Mouse (Mus musculus) liver, adult 2 months (tissue): Measurements from ENCODE around the gene Gm11549. TPM values are rescaled to one million over a fixed set of nuclear protein-coding genes. Genes with fewer than 3 reads are reported as not detected.
A peak's percentile ranks its signal among the peaks of the same experiment; 100 is the strongest.

Experiments used
- DNase-seq: peaks from one replicate; pipeline ENCODE4 v3.0.0-alpha.2; 2011; ENCODE audit warnings: low read depth, low spot score; ENCODE audit errors: extremely low read depth
- H3K27ac ChIP-seq: fragments of 200-500 bp; replicated peaks from 2 replicates; pipeline ENCODE4 v1.5.1; 2012; ENCODE audit warnings: low read depth, mild to moderate bottlenecking, control low read depth, inconsistent platforms, low read length; ENCODE audit not compliant: insufficient read depth
- H3K27me3 ChIP-seq: fragments of 200-500 bp; 2 replicates; pipeline ENCODE4 v1.6.1; 2012; ENCODE audit warnings: mild to moderate bottlenecking, moderate library complexity, low read length, inconsistent platforms; ENCODE audit not compliant: control insufficient read depth, insufficient read depth
- H3K36me3 ChIP-seq: fragments of 200-500 bp; 2 replicates; pipeline ENCODE4 v1.6.1; 2012; ENCODE audit warnings: low read length, inconsistent platforms; ENCODE audit not compliant: control insufficient read depth, insufficient read depth
- H3K4me1 ChIP-seq: fragments of 200-500 bp; 2 replicates; pipeline ENCODE4 v1.6.1; 2011; ENCODE audit warnings: low read length; ENCODE audit not compliant: control insufficient read depth, insufficient read depth
- H3K4me3 ChIP-seq: fragments of 200-500 bp; 2 replicates; pipeline ENCODE4 v1.5.1; 2011; ENCODE audit warnings: low read depth, mild to moderate bottlenecking, control low read depth, low read length, moderate library complexity; ENCODE audit not compliant: insufficient read depth
- H3K79me2 ChIP-seq: fragments of 200-500 bp; 2 replicates; pipeline ENCODE4 v1.6.1; 2012; ENCODE audit warnings: inconsistent platforms, mild to moderate bottlenecking, low read length, moderate library complexity; ENCODE audit not compliant: control insufficient read depth, insufficient read depth
- H3K9ac ChIP-seq: fragments of 200-500 bp; 2 replicates; pipeline ENCODE4 v1.6.1; 2012; ENCODE audit warnings: low read depth, mild to moderate bottlenecking, control low read depth, inconsistent platforms, low read length
- CTCF ChIP-seq: fragments of 200-500 bp; IDR thresholded peaks from 2 replicates; pipeline ENCODE4 v1.5.1; 2011; ENCODE audit warnings: low read depth, low read length, control low read depth
- POLR2A ChIP-seq: fragments of 200-500 bp; IDR thresholded peaks from 2 replicates; pipeline ENCODE4 v1.6.1; 2011; ENCODE audit warnings: low read length, control low read depth; ENCODE audit not compliant: insufficient read depth; ENCODE audit errors: extremely low read depth
- WGBS: fragments of 180-500 bp; shearing (Covaris S2); methylation state at CpG from one replicate; pipeline ENCODE4 v1.1.7; 2018; 5-methylcytosine and 5-hydroxymethylcytosine counted together
- polyA plus RNA-seq: library from polyadenylated mRNA; depleted of rRNA; stranded (reverse); fragments of >200 nt; gene quantifications from 2 replicates; pipeline ENCODE4 v1.2.3, GENCODE M21; 2012
- total RNA-seq: library from RNA; depleted of rRNA; stranded (reverse); fragments of >200 nt; gene quantifications from 2 replicates; pipeline ENCODE4 v1.2.3, GENCODE M21; 2014

Gm11549 gene
- total and polyA plus RNA-seq, 2 experiments, result not detected

DNA sequence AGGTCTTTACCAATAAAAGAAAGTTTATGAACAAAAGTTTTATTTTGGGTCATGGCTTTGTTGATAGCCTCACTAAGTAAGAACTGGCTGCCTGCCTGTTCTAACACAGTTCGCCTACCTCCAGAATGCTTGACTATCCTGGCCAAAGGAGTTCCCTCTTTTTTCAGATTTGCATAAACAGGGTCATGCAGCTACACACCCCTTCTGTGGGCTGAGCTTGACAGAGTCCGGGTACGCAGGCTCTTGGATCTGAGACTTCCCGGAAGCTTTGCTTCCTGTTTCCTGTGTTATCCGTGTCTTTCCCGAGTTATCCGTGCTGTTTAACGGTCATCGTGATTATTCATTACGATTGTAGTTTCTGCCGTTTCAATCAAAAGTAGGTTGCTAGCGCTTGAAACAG is 14.4 kb upstream of the Gm11549 start:
- no peak overlapping the region for H3K27ac ChIP-seq
- 86% methylated on average over 12 of the region's 12 CpGs for WGBS
- no peak for DNase-seq
- H3K36me3 ChIP-seq, result no peaks in the 10 kb centered on the region
- no peak overlapping the region for H3K4me3 ChIP-seq
- TF ChIP-seq POLR2A, result no peak
- no peaks in the 10 kb centered on the region for H3K27me3 ChIP-seq
- no peaks in the 10 kb centered on the region for H3K79me2 ChIP-seq
- H3K9ac ChIP-seq, result no peak overlapping the region
- peaks cover 4% of the 10 kb centered on the region; the same call in 1 of the 2 replicates for H3K4me1 ChIP-seq

DNA sequence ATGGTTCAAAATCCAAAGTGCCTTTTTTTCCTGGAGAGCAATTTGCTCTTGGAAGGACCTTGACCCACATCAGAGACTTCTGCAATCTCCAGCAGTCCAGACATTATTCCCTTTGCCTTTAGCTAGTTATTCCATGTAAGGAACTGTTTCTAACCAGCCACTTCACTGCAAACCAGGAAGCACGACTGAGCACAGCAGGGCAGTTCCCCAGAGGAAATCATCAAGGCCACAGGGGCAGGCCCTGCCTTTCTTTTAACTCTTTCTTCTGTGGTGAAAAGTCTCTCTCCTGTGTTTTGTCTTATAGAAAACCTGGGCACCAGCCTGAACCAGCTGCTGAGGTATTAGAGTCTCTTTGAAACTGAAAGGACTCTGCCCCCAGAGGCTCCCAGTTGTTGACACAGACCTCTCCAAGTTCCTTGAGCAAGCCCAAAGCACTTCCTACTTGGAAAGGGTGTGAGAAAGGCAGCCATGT is 11.6 kb upstream of the Gm11549 start:
- WGBS, result 0% methylated on average over 1 of the region's 1 CpGs
- Histone ChIP-seq H3K4me3 (no peak overlapping the region), H3K27me3 (no peaks in the 10 kb centered on the region), H3K4me1 (peaks cover 4% of the 10 kb centered on the region; the same call in 1 of the 2 replicates), H3K27ac (no peak overlapping the region), H3K9ac (no peak overlapping the region), H3K79me2 (no peaks in the 10 kb centered on the region), H3K36me3 (no peaks in the 10 kb centered on the region)
- peak; percentile 60 for DNase-seq
- no peak for TF ChIP-seq POLR2A
- TF ChIP-seq CTCF, result no peak

- H3K4me1 ChIP-seq, result peaks cover 4% of the 10 kb centered on the region; the same call in 1 of the 2 replicates
Measured at GRCm38 (mm10) chr3:36532738-36533137, 11.1 kb upstream of the Gm11549 start.

GRCm38 (mm10) chr3:36531979-36532542 is 10.4 kb upstream of the Gm11549 start:
- Histone ChIP-seq H3K79me2 (no peaks in the 10 kb centered on the region), H3K4me1 (peaks cover 4% of the 10 kb centered on the region; the same call in 1 of the 2 replicates), H3K27ac (peak overlapping the region; percentile 40; the same call in 1 of the 2 replicates), H3K9ac (peak overlapping the region; percentile 80), H3K36me3 (no peaks in the 10 kb centered on the region), H3K4me3 (peak overlapping the region; percentile 71), H3K27me3 (no peaks in the 10 kb centered on the region)
- 2% methylated on average over 18 of the region's 18 CpGs for WGBS
- peak; percentile 7 for DNase-seq
- no peak for TF ChIP-seq CTCF
- TF ChIP-seq POLR2A, result no peak

More at GRCm38 (mm10) chr3:36532738-36533137, 11.1 kb upstream of the Gm11549 start:
- WGBS, result 10% methylated on average over 7 of the region's 7 CpGs
- H3K36me3 ChIP-seq, result no peaks in the 10 kb centered on the region
- H3K4me3 ChIP-seq, result no peak overlapping the region
- no peaks in the 10 kb centered on the region for H3K27me3 ChIP-seq
- DNase-seq, result peak; percentile 16
- H3K79me2 ChIP-seq, result no peaks in the 10 kb centered on the region
- no peak overlapping the region for H3K27ac ChIP-seq
- H3K9ac ChIP-seq, result no peak overlapping the region
- TF ChIP-seq CTCF (no peak), POLR2A (no peak)

GRCm38 (mm10) chr3:36531242-36531641 is 9.6 kb upstream of the Gm11549 start:
- no peak overlapping the region for H3K9ac ChIP-seq

DNA sequence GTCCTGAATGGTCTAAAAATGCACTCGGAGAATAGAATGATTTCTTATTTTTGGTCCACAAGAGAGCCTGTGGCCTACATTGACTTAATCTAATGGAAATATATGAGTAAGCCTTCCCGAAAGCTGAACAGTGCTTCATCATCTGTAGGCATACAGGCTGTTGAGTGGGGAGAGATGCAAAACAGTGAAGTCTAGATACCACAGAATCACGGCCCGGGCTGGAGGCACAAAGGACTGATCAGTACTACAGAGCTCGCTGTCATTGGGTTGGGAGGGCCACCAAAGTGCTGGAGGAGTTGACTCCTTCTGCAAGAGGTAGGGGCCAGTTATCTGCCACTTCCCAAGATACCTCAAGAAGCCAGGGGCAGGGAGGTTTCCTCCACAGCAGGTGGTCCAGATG is 9.2 kb upstream of the Gm11549 start:
- no peak overlapping the region for H3K27ac ChIP-seq
- no peak overlapping the region for H3K4me3 ChIP-seq
- no peak for DNase-seq
- no peaks in the 10 kb centered on the region for H3K79me2 ChIP-seq
- WGBS, result 95% methylated on average over 5 of the region's 5 CpGs
- no peaks in the 10 kb centered on the region for H3K36me3 ChIP-seq
- H3K9ac ChIP-seq, result no peak overlapping the region
- H3K27me3 ChIP-seq, result no peaks in the 10 kb centered on the region
- peaks cover 4% of the 10 kb centered on the region; the same call in 1 of the 2 replicates for H3K4me1 ChIP-seq
- TF ChIP-seq CTCF (no peak), POLR2A (no peak)

More at GRCm38 (mm10) chr3:36531242-36531641, 9.6 kb upstream of the Gm11549 start:
- no peaks in the 10 kb centered on the region for H3K27me3 ChIP-seq
- no peaks in the 10 kb centered on the region for H3K79me2 ChIP-seq
- no peak for TF ChIP-seq CTCF
- H3K27ac ChIP-seq, result no peak overlapping the region
- 50% methylated on average over 2 of the region's 2 CpGs for WGBS
- no peaks in the 10 kb centered on the region for H3K36me3 ChIP-seq
- H3K4me1 ChIP-seq, result peaks cover 4% of the 10 kb centered on the region; the same call in 1 of the 2 replicates
- H3K4me3 ChIP-seq, result no peak overlapping the region
- no peak for DNase-seq
